Mouse (Mus musculus) limb, embryonic 15.5 days (tissue): ENCODE measurements around the gene Gm1553. TPM values are rescaled to one million over a fixed set of nuclear protein-coding genes. Genes with fewer than 3 reads are reported as not detected.

Source experiments
- ATAC-seq: fragments of 200-750 bp; cut with Nextera tagmentation; 2 replicates; pipeline ENCODE4 v1.8.0; 2017; ENCODE audit warnings: low read depth, moderate TSS enrichment; ENCODE audit not compliant: insufficient number of reproducible peaks, low FRiP score, low TSS enrichment
- H3K27ac ChIP-seq: fragments of 300-500 bp; sonication (generic); 2 replicates; pipeline ENCODE4 v1.5.1; 2015; ENCODE audit warnings: moderate library complexity, mild to moderate bottlenecking, inconsistent platforms
- H3K27me3 ChIP-seq: fragments of 300-500 bp; sonication (generic); 2 replicates; pipeline ENCODE4 v1.6.1; 2015; ENCODE audit warnings: inconsistent platforms
- H3K36me3 ChIP-seq: fragments of 300-500 bp; sonication (generic); 2 replicates; pipeline ENCODE4 v1.6.1; 2015; ENCODE audit warnings: inconsistent platforms
- H3K4me1 ChIP-seq: fragments of 300-500 bp; sonication (generic); 2 replicates; pipeline ENCODE4 v1.6.1; 2015; ENCODE audit warnings: inconsistent platforms
- H3K4me2 ChIP-seq: fragments of 300-500 bp; sonication (generic); 2 replicates; pipeline ENCODE4 v1.6.1; 2015; ENCODE audit warnings: mild to moderate bottlenecking, inconsistent platforms
- H3K4me3 ChIP-seq: fragments of 300-500 bp; sonication (generic); 2 replicates; pipeline ENCODE4 v1.5.1; 2015; ENCODE audit warnings: mild to moderate bottlenecking, inconsistent platforms
- H3K9ac ChIP-seq: fragments of 300-500 bp; sonication (generic); 2 replicates; pipeline ENCODE4 v1.6.1; 2015; ENCODE audit warnings: inconsistent platforms
- H3K9me3 ChIP-seq: fragments of 300-500 bp; sonication (generic); 2 replicates; pipeline ENCODE4 v1.6.1; 2016; ENCODE audit warnings: inconsistent platforms
- WGBS: fragments of 180-500 bp; shearing (Covaris S2); methylation state at CpG from one replicate; pipeline ENCODE4 v1.1.7; 2015; 5-methylcytosine and 5-hydroxymethylcytosine counted together
- polyA plus RNA-seq: library from polyadenylated mRNA; unstranded; fragments of >200 nt; fragmentation: Nextera tagmentation; extraction: Ambion mirVana; gene quantifications from 2 replicates; pipeline ENCODE4 v1.2.1, GENCODE M21; 2015

The Gm1553 gene
- polyA plus RNA-seq = not detected in 2 replicates

DNA sequence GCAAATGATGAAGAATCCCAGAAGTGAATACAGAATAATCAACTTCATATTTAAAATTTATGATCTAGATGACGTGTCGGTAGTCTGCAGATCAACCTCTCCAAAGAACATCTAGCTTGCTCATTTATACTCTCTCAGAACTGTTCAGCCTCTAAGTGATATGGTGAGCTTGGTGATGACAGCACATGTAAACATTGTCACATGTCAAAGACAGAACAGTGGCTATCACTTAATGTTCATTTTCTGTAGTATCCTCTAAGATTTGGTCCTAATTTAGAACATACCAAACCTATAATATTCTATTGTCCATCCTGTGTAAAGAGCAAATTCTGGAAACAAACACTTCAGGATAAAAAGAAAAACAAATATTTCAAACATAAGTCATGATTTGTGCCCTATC, at the start of gene Gm1553:
Gene Gm1553 (minus strand): TSS at position 101 of the 400 bp plus-strand sequence.
- no peaks in the 10 kb centered on the region for H3K36me3 ChIP-seq
- H3K27me3 ChIP-seq = no peaks in the 10 kb centered on the region
- 84% methylated on average over 2 of the region's 2 CpGs for WGBS
- no peak within 1 kb of the TSS for H3K9ac ChIP-seq
- no peaks in the 10 kb centered on the region for H3K9me3 ChIP-seq
- no peak within 1 kb of the TSS for H3K27ac ChIP-seq
- no peak within 1 kb of the TSS for H3K4me3 ChIP-seq
- no peaks in the 10 kb centered on the region for H3K4me1 ChIP-seq
- ATAC-seq = no peak
- H3K4me2 ChIP-seq = no peak within 1 kb of the TSS

Other genes starting within 250 kb of the Gm1553 start
- not detected in 2 replicates for gene 4932415D10Rik, start 176.0 kb downstream of the Gm1553 start, polyA plus RNA-seq
- gene Gm4924, start 138.4 kb downstream of the Gm1553 start, polyA plus RNA-seq = 10.5 and 10.6 TPM in 2 replicates
- 29.9 and 36.2 TPM in 2 replicates for gene 1190007I07Rik, start 130.6 kb upstream of the Gm1553 start, polyA plus RNA-seq
- 105 and 108 TPM in 2 replicates for gene Tdg, start 137.2 kb upstream of the Gm1553 start, polyA plus RNA-seq
- 23.6 and 24.7 TPM in 2 replicates for gene Glt8d2, start 198.0 kb upstream of the Gm1553 start, polyA plus RNA-seq
- 45.1 and 51.0 TPM in 2 replicates for gene Hcfc2, start 203.5 kb upstream of the Gm1553 start, polyA plus RNA-seq